In the genomic region with DNA sequence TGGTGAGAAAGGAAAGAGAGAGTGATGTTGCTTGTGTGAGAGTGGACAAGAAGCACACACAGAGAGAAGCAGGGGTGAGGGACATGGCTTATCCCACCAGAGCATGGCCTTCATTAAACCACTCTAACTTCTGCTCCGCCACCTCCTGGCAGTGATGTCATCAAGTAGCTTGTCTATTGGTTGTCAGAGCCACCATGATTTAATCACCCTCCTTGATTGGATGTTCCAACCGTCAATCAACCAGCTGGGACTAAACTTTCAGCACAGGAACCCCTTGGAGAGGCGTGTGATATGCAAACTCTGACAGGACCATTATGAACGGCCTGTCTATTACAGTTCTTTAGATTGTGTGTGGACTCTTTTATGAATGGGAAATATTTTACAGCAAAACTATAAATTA, we compare ENCODE assay signal across 10 mouse cellular contexts. TPM values are rescaled to one million over a fixed set of nuclear protein-coding genes. Genes with fewer than 3 reads are reported as not detected.
DNase-seq lines count a peak whose midpoint lies in the region; ATAC-seq and TF ChIP-seq lines count a peak whose summit lies in the region.
"Had no signal": no experiment of that assay in that cellular context is flagged by ENCODE, and none has a peak within 500 bp of the region (broad histone marks: within the 10 kb centered on the region; RNA-seq: fewer than 3 reads in every experiment).

No protein-coding gene starts in this region.

- no peaks in the 10 kb centered on the region for H3K27me3 ChIP-seq in hindbrain, embryonic 10.5 days (ENCODE audit: insufficient read depth, poor library complexity, severe bottlenecking)
- H3K27me3 ChIP-seq in hindbrain, embryonic 12.5 days = no peaks in the 10 kb centered on the region
- no peaks in the 10 kb centered on the region for H3K27me3 ChIP-seq in kidney, postnatal 0 days (ENCODE audit: insufficient read depth, low read length)
- H3K27me3 ChIP-seq in stomach, postnatal 0 days (ENCODE audit: control insufficient read depth, insufficient read depth, low read length) = no peaks in the 10 kb centered on the region

- no peak for TF ChIP-seq CTCF in kidney, postnatal 0 days (IDR thresholded peaks at IDR 0.05; ENCODE audit: low read depth)
- no peak for TF ChIP-seq CTCF in stomach, postnatal 0 days (IDR thresholded peaks at IDR 0.05; ENCODE audit: low read depth)

- H3K4me1 ChIP-seq in hindbrain, embryonic 10.5 days (replicated peaks) = no peaks in the 10 kb centered on the region; the same call in 1 of the 2 replicates
- no peaks in the 10 kb centered on the region for H3K4me1 ChIP-seq in hindbrain, embryonic 12.5 days
- no peaks in the 10 kb centered on the region for H3K4me1 ChIP-seq in kidney, postnatal 0 days (replicated peaks; ENCODE audit: insufficient read depth, low read length)
- no peaks in the 10 kb centered on the region for H3K4me1 ChIP-seq in stomach, postnatal 0 days (replicated peaks; ENCODE audit: control insufficient read depth, insufficient read depth)

- H3K9me3 ChIP-seq in hindbrain, embryonic 10.5 days = no peaks in the 10 kb centered on the region
- H3K9me3 ChIP-seq in hindbrain, embryonic 12.5 days (replicated peaks) = no peaks in the 10 kb centered on the region
- H3K9me3 ChIP-seq in kidney, postnatal 0 days (replicated peaks; ENCODE audit: low read length) = no peaks in the 10 kb centered on the region
- no peaks in the 10 kb centered on the region for H3K9me3 ChIP-seq in stomach, postnatal 0 days (ENCODE audit: control insufficient read depth, low read length)

- TF ChIP-seq EP300 in stomach, postnatal 0 days (optimal IDR thresholded peaks at IDR 0.05) = no peak

- no peaks in the 10 kb centered on the region for H3K36me3 ChIP-seq in hindbrain, embryonic 10.5 days
- H3K36me3 ChIP-seq in hindbrain, embryonic 12.5 days = no peaks in the 10 kb centered on the region
- no peaks in the 10 kb centered on the region for H3K36me3 ChIP-seq in kidney, postnatal 0 days (ENCODE audit: insufficient read depth, low read length)
- H3K36me3 ChIP-seq in stomach, postnatal 0 days (ENCODE audit: control insufficient read depth, insufficient read depth, low read length) = no peaks in the 10 kb centered on the region

- WGBS in hindbrain, embryonic 10.5 days = 65% methylated on average over 4 of the region's 4 CpGs
- WGBS in hindbrain, embryonic 12.5 days = 62% methylated on average over 4 of the region's 4 CpGs
- 60% methylated on average over 4 of the region's 4 CpGs for WGBS in kidney, postnatal 0 days
- 67% methylated on average over 4 of the region's 4 CpGs for WGBS in stomach, postnatal 0 days

- no peak overlapping the region for H3K4me3 ChIP-seq in hindbrain, embryonic 10.5 days
- H3K4me3 ChIP-seq in hindbrain, embryonic 12.5 days = no peak overlapping the region
- H3K4me3 ChIP-seq in kidney, postnatal 0 days (replicated peaks; ENCODE audit: low read depth, low read length) = no peak overlapping the region
- no peak overlapping the region for H3K4me3 ChIP-seq in stomach, postnatal 0 days (ENCODE audit: low read depth, low read length)

- no peak overlapping the region for H3K4me2 ChIP-seq in hindbrain, embryonic 12.5 days (replicated peaks)
- H3K4me2 ChIP-seq in kidney, postnatal 0 days (ENCODE audit: low read length) = no peak overlapping the region
- no peak overlapping the region for H3K4me2 ChIP-seq in stomach, postnatal 0 days (replicated peaks; ENCODE audit: low read depth)

- no peak overlapping the region for H3K27ac ChIP-seq in hindbrain, embryonic 10.5 days
- no peak overlapping the region for H3K27ac ChIP-seq in hindbrain, embryonic 12.5 days
- H3K27ac ChIP-seq in kidney, postnatal 0 days = no peak overlapping the region
- no peak overlapping the region for H3K27ac ChIP-seq in stomach, postnatal 0 days (replicated peaks)

- no peak for ATAC-seq in hindbrain, embryonic 12.5 days (ENCODE audit: low FRiP score)
- ATAC-seq in kidney, postnatal 0 days (replicated peaks; ENCODE audit: low FRiP score, low read depth) = peak; percentile 57; the same call in 1 of the 2 replicates
- no peak for ATAC-seq in stomach, postnatal 0 days (ENCODE audit: low FRiP score, low TSS enrichment)

- peak; percentile 24 for DNase-seq in hindbrain, embryonic 10.5 days (ENCODE audit: low spot score)
- DNase-seq in 3T3-L1 (ENCODE audit: low read depth, low spot score) (peak; percentile 71), ZHBTc4 (ENCODE audit: low read depth, low spot score) (peak; percentile 87)
- peak; percentile 36 for DNase-seq in kidney, postnatal 0 days (ENCODE audit: low spot score)
- DNase-seq in stomach, postnatal 0 days (ENCODE audit: low spot score) = no peak
- DNase-seq in heart, adult 9 months (ENCODE audit: low spot score in 2 of 2) = no peak
- DNase-seq in cerebellum, adult 11 months = no peak
- DNase-seq: cerebellum, adult 18-20 months; gastrocnemius, postnatal 10 days had no signal

- no peak overlapping the region for H3K9ac ChIP-seq in hindbrain, embryonic 12.5 days
- H3K9ac ChIP-seq in kidney, postnatal 0 days (ENCODE audit: low read depth, low read length) = no peak overlapping the region
- H3K9ac ChIP-seq in stomach, postnatal 0 days (ENCODE audit: low read length) = no peak overlapping the region

RNA-seq across cellular contexts. Expression of gene Sc5d, which starts 50.9 kb away (rescaled TPM):
- polyA plus RNA-seq in hindbrain, embryonic 10.5 days (2016; fragmentation: Nextera tagmentation; extraction: Ambion mirVana) = 63.5 and 64.9 TPM in 2 replicates
- 67.4 and 71.9 TPM in 2 replicates for polyA plus RNA-seq in hindbrain, embryonic 12.5 days (2016; fragmentation: Nextera tagmentation; extraction: Ambion mirVana)
- 36.0 and 40.8 TPM in 2 replicates for polyA plus RNA-seq in kidney, postnatal 0 days (2015; fragmentation: Nextera tagmentation; extraction: Ambion mirVana)
- polyA plus RNA-seq in stomach, postnatal 0 days (2015; fragmentation: Nextera tagmentation; extraction: Ambion mirVana) = 104 and 110 TPM in 2 replicates

Comparison
In these comparisons a context has a peak if more than half of its experiments do, and no peak if none do; other contexts are left out.
1. DNase-seq: peak in hindbrain, embryonic 10.5 days (single experiment), 3T3-L1 (single experiment), ZHBTc4 (single experiment) and kidney, postnatal 0 days (single experiment); none in stomach, postnatal 0 days (single experiment), heart, adult 9 months (0 of 2) and cerebellum, adult 11 months (single experiment).